Mouse (Mus musculus) forebrain, embryonic 10.5 days (tissue): ENCODE data around the gene Bnipl. TPM values are rescaled to one million over a fixed set of nuclear protein-coding genes. Genes with fewer than 3 reads are reported as not detected.

Source experiments
- DNase-seq: peaks from one replicate; pipeline ENCODE4 v3.0.0-alpha.2; 2017; ENCODE audit warnings: low spot score; ENCODE audit errors: extremely low spot score
- H3K27ac ChIP-seq: fragments of 300-500 bp; sonication (generic); 2 replicates; pipeline ENCODE4 v1.5.1; 2016; ENCODE audit warnings: mild to moderate bottlenecking
- H3K27me3 ChIP-seq: fragments of 300-500 bp; sonication (generic); 2 replicates; pipeline ENCODE4 v1.6.1; 2016; ENCODE audit warnings: mild to moderate bottlenecking; ENCODE audit not compliant: poor library complexity, severe bottlenecking
- H3K36me3 ChIP-seq: fragments of 300-500 bp; sonication (generic); replicated peaks from 2 replicates; pipeline ENCODE4 v1.6.1; 2016; ENCODE audit warnings: mild to moderate bottlenecking, moderate library complexity
- H3K4me1 ChIP-seq: fragments of 300-500 bp; sonication (generic); 2 replicates; pipeline ENCODE4 v1.6.1; 2016
- H3K4me3 ChIP-seq: fragments of 300-500 bp; sonication (generic); 2 replicates; pipeline ENCODE4 v1.5.1; 2016; ENCODE audit warnings: mild to moderate bottlenecking, moderate library complexity
- H3K9me3 ChIP-seq: fragments of 300-500 bp; sonication (generic); 2 replicates; pipeline ENCODE4 v1.6.1; 2016; ENCODE audit warnings: mild to moderate bottlenecking, moderate library complexity
- WGBS: fragments of 180-500 bp; shearing (Covaris S2); methylation state at CpG from one replicate; pipeline ENCODE4 v1.1.7; 2016; 5-methylcytosine and 5-hydroxymethylcytosine counted together
- polyA plus RNA-seq: library from polyadenylated mRNA; unstranded; fragments of >200 nt; fragmentation: Nextera tagmentation; extraction: Ambion mirVana; gene quantifications from 2 replicates; pipeline ENCODE4 v1.2.1, GENCODE M21; 2016

Bnipl gene
- polyA plus RNA-seq, 1 experiment from 2014 or later: 0.38 TPM

DNA sequence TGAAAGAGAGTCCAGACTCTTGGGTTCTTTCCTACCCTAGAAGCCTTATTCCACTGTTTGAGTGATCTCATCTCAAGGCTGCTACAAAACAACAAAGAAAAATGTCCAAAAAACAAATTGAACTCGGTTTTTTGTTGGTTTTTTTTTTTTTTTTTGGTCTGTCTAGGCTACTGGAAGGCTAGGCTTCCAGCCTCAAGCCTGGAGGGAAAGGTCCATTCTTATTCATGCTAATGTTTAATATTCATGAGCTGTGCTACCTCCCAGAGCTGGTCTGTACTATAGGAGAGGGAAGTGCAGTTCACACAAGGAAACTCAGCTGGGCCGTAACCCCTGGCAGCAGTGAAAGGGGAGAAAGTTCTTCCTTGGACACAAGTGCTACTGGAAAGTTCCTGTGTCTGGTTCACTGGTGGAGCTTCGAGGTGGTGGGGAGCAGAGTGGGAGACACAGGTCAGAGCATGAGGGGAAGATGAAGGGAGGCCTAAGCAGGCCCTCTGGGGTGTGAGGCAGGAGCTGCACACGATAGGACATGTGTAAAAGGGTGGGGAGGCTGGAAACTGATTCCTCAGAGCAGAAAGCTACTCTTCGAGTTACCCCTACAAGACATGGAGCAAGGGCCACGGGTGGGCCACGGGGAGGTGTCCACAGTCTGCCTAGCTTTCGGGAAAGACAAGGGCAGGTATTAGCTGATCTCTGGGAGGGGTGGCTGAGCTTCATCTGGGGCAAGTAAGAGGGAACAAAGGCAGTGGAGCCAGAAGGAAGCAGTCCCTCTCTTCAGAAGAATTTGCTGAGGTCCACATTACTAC is 20.3 kb downstream of the Bnipl start:
- H3K4me3 ChIP-seq: peak overlapping the region; percentile 93
- peaks cover 64% of the 10 kb centered on the region for H3K4me1 ChIP-seq
- no peaks in the 10 kb centered on the region for H3K27me3 ChIP-seq
- 44% methylated on average over 8 of the region's 8 CpGs for WGBS
- H3K9me3 ChIP-seq: no peaks in the 10 kb centered on the region
- H3K27ac ChIP-seq: peak overlapping the region; percentile 98
- DNase-seq: no peak
- peaks cover 54% of the 10 kb centered on the region for H3K36me3 ChIP-seq

DNA sequence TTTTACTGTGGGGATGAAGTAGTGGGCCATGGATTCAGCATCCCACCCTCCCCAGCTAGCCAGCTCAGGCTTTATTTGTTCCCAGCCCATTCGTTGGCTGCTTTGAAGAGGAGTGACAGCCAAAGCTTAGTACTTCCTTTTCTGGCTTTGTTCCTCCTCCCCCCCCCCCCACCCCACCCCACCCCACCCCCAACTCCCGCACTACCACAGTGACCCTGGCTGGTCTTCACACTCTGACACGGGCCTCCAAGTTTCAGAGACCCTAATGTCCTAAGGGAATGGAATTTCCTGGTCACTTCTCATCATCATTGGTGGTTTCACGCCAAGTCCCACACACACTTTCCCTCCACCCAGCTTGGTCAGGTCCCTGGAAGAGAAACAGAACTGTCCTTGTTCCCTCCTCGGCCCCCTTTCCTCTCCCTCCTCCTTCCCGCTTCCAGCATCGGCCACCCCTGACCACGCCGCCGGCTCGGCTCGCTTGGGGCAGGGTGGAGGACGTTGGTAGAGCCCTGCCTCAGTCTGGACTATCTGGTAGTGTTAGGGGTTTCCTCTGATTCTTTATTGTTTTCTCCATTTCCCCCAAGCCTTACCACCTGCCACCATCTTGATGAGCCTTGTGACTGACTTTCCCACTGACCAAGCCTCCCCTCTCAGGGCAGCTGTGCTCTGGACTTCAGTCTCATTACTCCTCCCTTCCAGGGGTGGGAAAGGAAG is 21.1 kb downstream of the Bnipl start:
- peaks cover 61% of the 10 kb centered on the region for H3K4me1 ChIP-seq
- 2% methylated on average over 13 of the region's 13 CpGs for WGBS
- peak overlapping the region; percentile 93 for H3K4me3 ChIP-seq
- peak overlapping the region; percentile 98 for H3K27ac ChIP-seq
- DNase-seq: peak; percentile 47
- H3K36me3 ChIP-seq: peaks cover 54% of the 10 kb centered on the region
- no peaks in the 10 kb centered on the region for H3K9me3 ChIP-seq
- no peaks in the 10 kb centered on the region for H3K27me3 ChIP-seq

DNA sequence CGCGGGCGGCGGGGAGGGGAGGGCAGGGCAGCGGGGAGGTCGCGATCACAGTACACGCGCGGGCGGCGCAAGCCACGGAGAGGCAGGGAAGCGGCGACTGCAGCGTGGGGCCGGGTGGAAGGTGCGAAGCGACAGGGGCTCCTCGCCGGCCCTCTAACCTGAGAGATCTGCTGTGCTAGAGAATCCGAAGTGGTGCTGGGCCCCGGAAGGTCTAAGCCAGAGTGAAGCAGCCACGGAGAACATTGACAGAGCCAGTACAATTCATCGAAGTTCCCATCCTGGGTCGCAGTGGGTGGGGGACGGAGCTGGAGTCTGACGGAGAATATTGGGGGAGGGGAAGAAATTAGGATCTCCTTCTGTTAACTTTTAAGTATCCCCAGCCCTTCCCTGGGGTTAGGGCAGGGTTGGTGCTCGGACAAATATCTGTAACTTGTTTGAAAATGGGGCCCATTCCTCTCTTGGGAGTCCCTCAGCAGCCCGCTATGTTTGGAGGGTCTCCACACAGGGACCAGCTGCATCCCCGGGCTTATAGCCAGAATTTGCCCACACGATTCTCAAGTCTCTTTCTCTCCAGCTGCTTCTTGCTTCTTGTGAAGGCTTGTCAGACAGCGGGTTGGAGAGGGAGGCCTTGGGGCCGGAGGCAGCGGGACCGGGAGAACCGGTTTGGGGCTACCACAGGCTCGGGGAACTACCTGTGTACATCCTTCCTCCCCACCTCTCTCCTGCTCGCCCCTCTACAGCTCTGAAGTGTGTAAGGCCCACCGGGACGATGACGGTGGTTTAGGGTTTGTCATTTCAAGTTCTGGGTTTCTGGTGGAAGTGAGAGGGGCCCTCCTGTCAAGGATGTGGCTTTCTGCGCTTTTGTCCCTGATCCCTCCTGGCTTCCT is 21.9 kb downstream of the Bnipl start:
- no peaks in the 10 kb centered on the region for H3K9me3 ChIP-seq
- no peaks in the 10 kb centered on the region for H3K27me3 ChIP-seq
- H3K4me1 ChIP-seq: peaks cover 61% of the 10 kb centered on the region
- H3K4me3 ChIP-seq: peak overlapping the region; percentile 93
- peak; percentile 46 for DNase-seq
- H3K27ac ChIP-seq: peak overlapping the region; percentile 98
- under 1% methylated on average over 43 of the region's 43 CpGs for WGBS
- peaks cover 54% of the 10 kb centered on the region for H3K36me3 ChIP-seq

DNA sequence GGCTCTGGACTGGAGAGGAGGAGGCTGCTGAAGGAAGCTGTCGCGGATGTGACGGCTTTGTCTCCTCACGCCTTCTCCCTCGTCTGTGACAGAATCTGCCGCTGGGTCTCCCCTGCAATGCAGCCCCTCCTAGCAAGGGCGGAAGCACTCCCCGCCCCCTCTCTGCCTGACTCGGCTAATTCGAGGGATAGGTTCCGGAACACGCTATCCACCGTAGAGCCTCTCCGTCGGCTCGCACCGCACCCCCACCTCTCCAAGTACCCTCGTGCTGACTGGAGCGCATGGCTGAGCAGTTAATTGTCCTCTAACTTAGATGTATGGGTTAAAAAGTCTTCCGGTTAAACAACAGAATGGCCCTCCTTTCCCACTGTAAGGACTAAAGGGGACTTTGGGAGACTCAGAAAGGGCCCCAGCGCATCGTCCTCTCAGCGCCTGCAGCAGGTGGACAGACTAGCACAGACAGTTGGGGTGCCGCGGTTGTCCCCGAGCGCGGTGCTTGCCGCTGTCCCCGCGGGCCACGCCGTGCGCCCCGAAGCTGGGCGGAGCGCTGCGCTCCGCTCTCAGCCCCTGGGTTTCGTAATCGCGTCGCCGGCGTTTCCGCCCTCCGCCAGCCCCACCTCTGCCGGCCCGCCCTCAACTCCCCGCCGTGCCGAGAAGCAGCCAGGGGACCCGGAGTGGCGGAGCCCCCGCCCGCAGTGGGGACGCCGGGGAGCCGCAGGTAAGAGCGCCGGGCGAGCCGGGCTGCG is 22.7 kb downstream of the Bnipl start, which contains the start of gene Cdc42se1:
Gene Cdc42se1, plus strand, starts transcription at position 585 of the 746 bp plus-strand sequence.
- peak within 1 kb of the TSS; percentile 98 for H3K27ac ChIP-seq
- H3K9me3 ChIP-seq: no peaks in the 10 kb centered on the region
- under 1% methylated on average over 64 of the region's 64 CpGs for WGBS
- peak within 1 kb of the TSS; percentile 93 for H3K4me3 ChIP-seq
- DNase-seq: peak; percentile 85
- H3K4me1 ChIP-seq: peaks cover 65% of the 10 kb centered on the region
- H3K36me3 ChIP-seq: peaks cover 54% of the 10 kb centered on the region
- no peaks in the 10 kb centered on the region for H3K27me3 ChIP-seq

DNA sequence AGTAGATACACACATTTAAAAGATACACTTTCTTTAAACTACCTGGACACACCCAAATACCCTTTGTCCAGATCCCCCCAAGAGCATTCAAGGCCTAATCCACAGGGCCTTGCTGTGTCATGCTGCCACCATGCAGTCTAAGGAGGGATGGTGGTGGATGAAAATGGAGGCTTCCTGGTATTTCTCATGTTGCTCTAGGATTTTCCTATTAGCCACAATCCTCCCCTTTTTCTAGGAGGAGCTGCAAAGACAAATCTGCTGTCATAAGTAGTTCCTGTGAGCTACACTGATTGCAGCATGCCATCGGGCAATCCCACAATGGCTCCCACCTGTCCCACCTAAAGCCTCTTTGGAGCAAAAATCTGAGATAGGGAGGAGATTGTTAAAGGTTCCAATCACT is 23.8 kb downstream of the Bnipl start:
- no peaks in the 10 kb centered on the region for H3K27me3 ChIP-seq
- peaks cover 65% of the 10 kb centered on the region for H3K4me1 ChIP-seq
- no peaks in the 10 kb centered on the region for H3K9me3 ChIP-seq
- H3K4me3 ChIP-seq: peak overlapping the region; percentile 93
- H3K27ac ChIP-seq: peak overlapping the region; percentile 98
- peaks cover 54% of the 10 kb centered on the region for H3K36me3 ChIP-seq
- DNase-seq: no peak
- WGBS: 38% methylated on average over 1 of the region's 1 CpGs

DNA sequence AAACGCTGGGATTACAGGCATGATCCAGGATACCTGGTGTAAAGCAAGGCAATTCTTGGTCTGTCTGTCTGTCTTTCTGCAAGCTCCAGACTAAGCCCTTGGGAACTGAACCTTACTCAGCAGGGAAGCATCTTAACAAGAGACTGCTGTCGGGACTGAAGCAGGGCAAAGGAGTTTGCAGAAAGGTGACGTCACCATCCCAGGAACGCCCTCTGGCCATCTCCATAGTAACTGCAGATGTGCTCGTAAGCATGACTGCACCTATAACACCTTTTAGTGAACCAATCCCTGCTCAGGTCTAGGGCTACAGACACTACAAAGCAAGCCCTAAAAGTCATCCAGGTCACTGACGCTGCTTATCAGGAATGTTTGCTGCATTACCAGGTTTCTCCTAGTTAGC is 26.7 kb downstream of the Bnipl start:
- peak overlapping the region; percentile 24 for H3K4me3 ChIP-seq

DNA sequence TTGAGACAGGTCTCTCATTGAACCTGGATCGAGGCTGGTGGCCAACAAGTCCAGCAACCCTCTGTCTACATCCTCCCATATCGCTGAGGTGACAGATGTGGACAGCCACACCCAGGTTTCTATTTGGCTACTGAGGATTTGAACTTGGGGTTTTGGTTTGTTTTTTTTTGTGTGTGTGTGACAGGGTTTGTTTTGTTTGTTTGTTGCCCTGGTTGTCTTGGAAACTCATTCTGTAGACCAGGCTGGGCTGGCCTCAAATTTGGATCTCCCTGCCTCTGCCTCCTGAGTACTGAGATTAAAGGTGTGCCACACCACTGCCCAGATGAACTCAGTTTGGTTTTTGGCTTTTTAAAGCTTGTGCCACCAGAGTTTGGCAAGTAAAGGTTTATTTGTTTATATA is 28.0 kb downstream of the Bnipl start:
- WGBS: 93% methylated on average over 2 of the region's 2 CpGs
- Histone ChIP-seq H3K27me3 (no peaks in the 10 kb centered on the region), H3K4me1 (peaks cover 41% of the 10 kb centered on the region), H3K36me3 (peaks cover 82% of the 10 kb centered on the region), H3K4me3 (no peak overlapping the region), H3K9me3 (no peaks in the 10 kb centered on the region), H3K27ac (no peak overlapping the region)
- DNase-seq: no peak

More for the DNA sequence above, 26.7 kb downstream of the Bnipl start:
- no peaks in the 10 kb centered on the region for H3K27me3 ChIP-seq
- peaks cover 69% of the 10 kb centered on the region for H3K36me3 ChIP-seq
- H3K27ac ChIP-seq: peak overlapping the region; percentile 74
- H3K4me1 ChIP-seq: peaks cover 38% of the 10 kb centered on the region
- WGBS: 21% methylated on average over 6 of the region's 6 CpGs
- peak; percentile 74 for DNase-seq
- H3K9me3 ChIP-seq: no peaks in the 10 kb centered on the region

DNA sequence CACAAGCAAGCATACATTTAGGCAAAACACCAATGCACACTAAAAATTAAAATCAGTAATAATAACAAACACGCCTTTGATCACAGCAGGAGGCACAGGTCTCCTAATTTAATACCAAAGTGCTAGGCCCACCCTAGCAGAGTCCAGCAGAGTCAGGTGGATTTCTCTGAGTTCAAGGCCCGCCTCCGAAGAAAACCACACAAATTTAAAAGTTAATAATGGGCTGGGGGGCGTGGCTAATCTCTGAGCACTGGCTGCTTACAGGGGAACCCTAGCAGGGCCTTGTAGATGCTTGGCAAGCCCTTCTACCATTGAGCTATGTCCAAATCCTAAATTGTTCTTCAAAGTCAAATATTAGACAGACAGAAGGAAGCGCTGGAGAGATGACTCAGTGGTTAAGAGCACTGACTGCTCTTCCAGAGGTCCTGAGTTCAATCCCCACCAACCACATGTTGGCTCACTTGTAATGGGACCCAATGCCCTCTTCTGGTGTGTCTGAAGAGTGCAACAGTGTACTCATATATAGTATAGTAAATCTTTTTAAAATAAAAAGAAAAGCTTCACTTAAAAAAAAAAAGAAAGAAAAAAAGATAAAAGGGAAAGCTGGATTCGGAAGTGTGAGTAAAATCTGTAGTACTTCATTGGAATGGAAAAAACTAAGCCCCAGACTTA is 32.4 kb downstream of the Bnipl start:
- H3K9me3 ChIP-seq: no peaks in the 10 kb centered on the region
- H3K27me3 ChIP-seq: no peaks in the 10 kb centered on the region
- peak overlapping the region; percentile 79 for H3K4me3 ChIP-seq
- H3K27ac ChIP-seq: peak overlapping the region; percentile 100
- H3K4me1 ChIP-seq: peaks cover 21% of the 10 kb centered on the region
- DNase-seq: no peak
- 76% methylated on average over 6 of the region's 6 CpGs for WGBS
- H3K36me3 ChIP-seq: peaks cover 81% of the 10 kb centered on the region

DNA sequence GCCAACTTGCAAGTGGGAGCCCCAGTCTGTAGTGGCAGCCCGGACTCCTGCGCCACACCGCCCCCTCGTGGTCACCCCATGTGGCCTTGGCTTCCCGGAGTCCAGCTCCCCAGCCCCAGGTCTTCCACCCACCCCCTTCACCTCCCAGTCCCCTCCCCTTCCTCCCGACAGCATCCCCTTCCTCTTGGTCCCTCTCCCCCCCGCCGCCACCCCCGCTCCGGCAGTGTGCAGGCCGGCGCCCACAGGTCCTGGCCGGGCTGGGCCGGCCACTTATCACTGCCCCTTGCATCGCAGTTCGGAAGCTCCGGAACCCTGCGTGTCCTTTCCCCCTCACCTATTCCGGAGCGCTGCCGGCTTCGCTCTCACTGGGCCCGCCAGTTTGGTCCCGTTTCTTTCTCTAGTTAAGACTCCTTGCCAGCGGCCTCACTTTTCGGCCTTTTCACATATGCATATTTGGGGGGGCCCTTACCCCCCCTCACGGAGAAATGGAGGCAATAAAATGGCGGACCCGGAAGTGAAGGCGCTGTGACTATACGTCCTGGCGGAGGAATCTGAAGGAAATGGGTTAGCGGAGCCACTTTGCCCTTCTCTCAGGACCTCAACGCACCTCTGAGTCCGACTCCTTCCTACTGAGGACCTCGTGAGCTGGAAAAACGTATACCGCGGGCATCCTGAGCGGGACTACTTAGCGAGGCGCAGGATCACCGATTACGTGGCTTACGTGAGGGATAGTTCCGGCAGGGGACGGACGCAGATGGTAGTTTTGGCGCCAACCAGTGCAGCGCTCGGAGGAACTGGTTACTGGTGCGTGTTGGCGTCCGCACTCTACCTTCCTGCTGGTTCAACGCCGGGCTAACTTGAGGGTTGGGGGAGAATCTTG is 33.5 kb downstream of the Bnipl start, which contains the start of gene Gabpb2:
Gene Gabpb2, minus strand, starts transcription at position 662 of the 880 bp plus-strand sequence.
- under 1% methylated on average over 56 of the region's 56 CpGs for WGBS
- Histone ChIP-seq H3K27me3 (no peaks in the 10 kb centered on the region), H3K27ac (peak within 1 kb of the TSS; percentile 100), H3K36me3 (peaks cover 78% of the 10 kb centered on the region), H3K4me3 (peak within 1 kb of the TSS; percentile 79), H3K4me1 (peaks cover 21% of the 10 kb centered on the region), H3K9me3 (no peaks in the 10 kb centered on the region)
- peak; percentile 94 for DNase-seq

DNA sequence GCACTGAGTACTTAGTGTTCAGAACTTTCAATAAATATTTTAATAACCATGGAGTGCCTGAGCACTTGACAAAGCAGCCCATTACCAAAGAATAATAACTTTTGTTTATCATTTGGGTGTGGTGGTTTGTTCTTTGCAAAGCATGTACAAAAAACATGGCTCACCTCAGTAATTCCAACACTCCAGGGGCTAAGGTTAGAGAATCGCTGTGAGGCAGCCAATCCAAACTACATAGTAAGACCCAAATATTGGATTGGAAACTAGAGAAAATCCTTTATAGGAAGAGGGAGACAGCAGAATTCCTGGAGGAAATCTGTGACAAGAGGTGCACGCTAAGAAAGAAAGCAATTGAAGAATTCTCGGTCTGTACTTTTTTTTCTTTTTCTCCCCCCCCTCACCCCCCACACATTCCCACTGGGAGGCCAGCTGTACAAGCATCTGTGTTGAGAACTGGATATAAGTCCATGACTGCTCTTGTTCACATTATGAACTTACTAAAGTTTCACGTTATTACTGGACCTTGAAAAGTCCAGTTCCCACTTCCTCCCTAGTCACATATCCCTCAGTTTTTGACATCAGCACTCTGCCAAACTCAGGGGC is 34.2 kb downstream of the Bnipl start:
- Histone ChIP-seq H3K27ac (peak overlapping the region; percentile 100), H3K4me1 (peaks cover 21% of the 10 kb centered on the region), H3K27me3 (no peaks in the 10 kb centered on the region), H3K9me3 (no peaks in the 10 kb centered on the region), H3K4me3 (peak overlapping the region; percentile 79), H3K36me3 (peaks cover 78% of the 10 kb centered on the region)
- 34% methylated on average over 4 of the region's 4 CpGs for WGBS
- no peak for DNase-seq
